Mouse (Mus musculus) CH12.LX (cell line): ENCODE measurements around the gene Chd1l. TPM values are rescaled to one million over a fixed set of nuclear protein-coding genes. Genes with fewer than 3 reads are reported as not detected.

Experiments
- DNase-seq: peaks from one replicate; pipeline ENCODE4 v3.0.0-alpha.2; 2013; ENCODE audit errors: extremely low read depth
- H3K27ac ChIP-seq: 2 replicates; pipeline ENCODE4 v1.5.1; 2012; ENCODE audit warnings: low read depth, mild to moderate bottlenecking, control low read depth, moderate library complexity; ENCODE audit not compliant: insufficient read depth
- H3K27me3 ChIP-seq: replicated peaks from 2 replicates; pipeline ENCODE3; 2012; ENCODE audit warnings: inconsistent platforms
- H3K36me3 ChIP-seq, 2 experiments: replicated peaks in 1 of 2; 2 replicates each; pipeline versions ENCODE3 to v1.6.1; 2012; ENCODE audit warnings: inconsistent platforms in 1 of 2, low read length in 1 of 2, mild to moderate bottlenecking in 1 of 2, mixed read lengths in 1 of 2, moderate library complexity in 1 of 2; ENCODE audit not compliant: control insufficient read depth in 1 of 2, insufficient read depth in 1 of 2
- H3K4me1 ChIP-seq, 2 experiments: 2 replicates each; pipeline ENCODE4 v1.6.1; 2012; ENCODE audit warnings: inconsistent platforms in 1 of 2, moderate library complexity in 1 of 2; ENCODE audit not compliant: insufficient read depth in 2 of 2, control insufficient read depth in 1 of 2
- H3K4me2 ChIP-seq: 2 replicates; pipeline ENCODE4 v1.6.1; 2012; ENCODE audit warnings: low read depth, mild to moderate bottlenecking, control low read depth; ENCODE audit not compliant: poor library complexity, insufficient read depth, severe bottlenecking
- H3K4me3 ChIP-seq, 3 experiments: fragments of 150-350 bp in 1 of 3; sonication (generic) in 1 of 3; replicated peaks in 1 of 3; 2 replicates each; pipeline versions ENCODE3 to v1.5.1; 2011 to 2012; ENCODE audit warnings: low read depth in 2 of 3, low read length in 2 of 3, mild to moderate bottlenecking in 2 of 3, moderate library complexity in 2 of 3, control low read depth in 1 of 3, improper control_type of control experiment in 1 of 3, inconsistent platforms in 1 of 3, mixed read lengths in 1 of 3; ENCODE audit not compliant: poor library complexity in 1 of 3
- H3K79me2 ChIP-seq: replicated peaks from 2 replicates; pipeline ENCODE4 v1.6.1; 2012; ENCODE audit warnings: mild to moderate bottlenecking, moderate library complexity; ENCODE audit not compliant: control insufficient read depth, poor library complexity, insufficient read depth, severe bottlenecking; ENCODE audit errors: extremely low read depth
- H3K9ac ChIP-seq: 2 replicates; pipeline ENCODE4 v1.6.1; 2012; ENCODE audit warnings: low read depth, mild to moderate bottlenecking, control low read depth, moderate library complexity; ENCODE audit not compliant: insufficient read depth
- H3K9me3 ChIP-seq: replicated peaks from 2 replicates; pipeline ENCODE3; 2012; ENCODE audit warnings: low read length, inconsistent platforms, mixed read lengths
- BHLHE40 ChIP-seq: IDR thresholded peaks from 2 replicates; pipeline ENCODE4 v1.6.1; 2011; ENCODE audit warnings: mild to moderate bottlenecking, low read depth, low read length, improper control_type of control experiment
- CHD1 ChIP-seq: IDR thresholded peaks from 2 replicates; pipeline ENCODE4 v1.6.1; 2012; ENCODE audit warnings: low read depth, low read length, improper control_type of control experiment, inconsistent platforms
- CHD2 ChIP-seq: IDR thresholded peaks from 2 replicates; pipeline ENCODE4 v1.6.1; 2011; ENCODE audit warnings: low read length, improper control_type of control experiment
- ELF1 ChIP-seq: IDR thresholded peaks from 2 replicates; pipeline ENCODE4 v1.6.1; 2014; ENCODE audit warnings: low read depth, mild to moderate bottlenecking, inconsistent platforms, low read length, improper control_type of control experiment
- EP300 ChIP-seq: IDR thresholded peaks from 2 replicates; pipeline ENCODE4 v1.6.1; 2011; ENCODE audit warnings: low read length, improper control_type of control experiment
- ETS1 ChIP-seq: conservative IDR thresholded peaks from 2 replicates; pipeline ENCODE4 v1.6.1; 2012; ENCODE audit warnings: low read depth, mild to moderate bottlenecking, inconsistent platforms, low read length, improper control_type of control experiment, moderate library complexity
- HCFC1 ChIP-seq: IDR thresholded peaks from 2 replicates; pipeline ENCODE4 v1.6.1; 2012; ENCODE audit warnings: low read depth, mild to moderate bottlenecking, inconsistent platforms, low read length, improper control_type of control experiment
- JUND ChIP-seq: conservative IDR thresholded peaks from 2 replicates; pipeline ENCODE4 v1.6.1; 2011; ENCODE audit warnings: low read depth, low read length, improper control_type of control experiment
- KAT2A ChIP-seq: IDR thresholded peaks from 2 replicates; pipeline ENCODE4 v1.6.1; 2012; ENCODE audit warnings: low read length, improper control_type of control experiment, inconsistent platforms; ENCODE audit not compliant: insufficient replicate concordance
- MAX ChIP-seq: IDR thresholded peaks from 2 replicates; pipeline ENCODE4 v1.6.1; 2011; ENCODE audit warnings: low read length, improper control_type of control experiment
- MAZ ChIP-seq: IDR thresholded peaks from 2 replicates; pipeline ENCODE4 v1.6.1; 2012; ENCODE audit warnings: low read depth, mild to moderate bottlenecking, inconsistent platforms, low read length, improper control_type of control experiment, moderate library complexity
- MEF2A ChIP-seq: IDR thresholded peaks from 2 replicates; pipeline ENCODE4 v1.6.1; 2014; ENCODE audit warnings: low read depth, mild to moderate bottlenecking, inconsistent platforms, low read length, improper control_type of control experiment, borderline replicate concordance
- MXI1 ChIP-seq: IDR thresholded peaks from 2 replicates; pipeline ENCODE4 v1.6.1; 2011; ENCODE audit warnings: mild to moderate bottlenecking, low read depth, low read length, improper control_type of control experiment
- MYC ChIP-seq: IDR thresholded peaks from 2 replicates; pipeline ENCODE4 v1.6.1; 2011; ENCODE audit warnings: low read depth, mild to moderate bottlenecking, improper control_type of control experiment, low read length
- NELFE ChIP-seq: IDR thresholded peaks from 2 replicates; pipeline ENCODE4 v1.6.1; 2011; ENCODE audit warnings: low read depth, low read length, improper control_type of control experiment
- NRF1 ChIP-seq: IDR thresholded peaks from 2 replicates; pipeline ENCODE4 v1.6.1; 2014; ENCODE audit warnings: low read depth, mild to moderate bottlenecking, inconsistent platforms, low read length, improper control_type of control experiment, moderate library complexity
- PAX5 ChIP-seq: IDR thresholded peaks from 2 replicates; pipeline ENCODE4 v1.6.1; 2012; ENCODE audit warnings: low read length, inconsistent platforms, mixed read lengths
- POLR2A ChIP-seq: IDR thresholded peaks from 2 replicates; pipeline ENCODE4 v1.6.1; 2011; ENCODE audit warnings: low read depth, mild to moderate bottlenecking, improper control_type of control experiment, low read length
- POLR2AphosphoS2 ChIP-seq: IDR thresholded peaks from 2 replicates; pipeline ENCODE4 v1.6.1; 2011; ENCODE audit warnings: low read depth, low read length, improper control_type of control experiment
- RCOR1 ChIP-seq: conservative IDR thresholded peaks from 2 replicates; pipeline ENCODE4 v1.6.1; 2012; ENCODE audit warnings: low read depth, mild to moderate bottlenecking, inconsistent platforms, low read length, improper control_type of control experiment
- SIN3A ChIP-seq: IDR thresholded peaks from 2 replicates; pipeline ENCODE4 v1.6.1; 2012; ENCODE audit warnings: low read length, improper control_type of control experiment, inconsistent platforms
- TCF12 ChIP-seq: IDR thresholded peaks from 2 replicates; pipeline ENCODE4 v1.6.1; 2014; ENCODE audit warnings: low read depth, mild to moderate bottlenecking, inconsistent platforms, low read length, improper control_type of control experiment
- UBTF ChIP-seq: IDR thresholded peaks from 2 replicates; pipeline ENCODE4 v1.6.1; 2012; ENCODE audit warnings: low read depth, mild to moderate bottlenecking, inconsistent platforms, low read length, improper control_type of control experiment, moderate library complexity
- USF1 ChIP-seq: IDR thresholded peaks from 2 replicates; pipeline ENCODE4 v1.6.1; 2014; ENCODE audit warnings: low read depth, mild to moderate bottlenecking, inconsistent platforms, low read length, improper control_type of control experiment
- USF2 ChIP-seq: conservative IDR thresholded peaks from 2 replicates; pipeline ENCODE4 v1.6.1; 2011; ENCODE audit warnings: low read depth, low read length, improper control_type of control experiment
- ZKSCAN1 ChIP-seq: IDR thresholded peaks from 2 replicates; pipeline ENCODE4 v1.6.1; 2012; ENCODE audit warnings: low read depth, inconsistent platforms, low read length, improper control_type of control experiment, borderline replicate concordance
- ZMIZ1 ChIP-seq: IDR thresholded peaks from 2 replicates; pipeline ENCODE4 v1.6.1; 2012; ENCODE audit warnings: low read depth, mild to moderate bottlenecking, inconsistent platforms, low read length, improper control_type of control experiment
- ZNF384 ChIP-seq: IDR thresholded peaks from 2 replicates; pipeline ENCODE4 v1.6.1; 2012; ENCODE audit warnings: low read depth, low read length, improper control_type of control experiment, inconsistent platforms
- dilution Hi-C: fragments of 300-500 bp; cut with MboI; formaldehyde crosslinking; loops from 2 replicates; pipeline ENCODE4 v1.14.3; 2020; ENCODE audit warnings: low sequenced_read_pairs; ENCODE audit not compliant: extremely low pct_unique_long_range_greater_than_20kb, extremely low pct_ligation_motif_present
- in situ Hi-C: fragments of 300-500 bp; cut with MboI; formaldehyde crosslinking; loops from 3 replicates; pipeline ENCODE4 v1.14.3; 2019; ENCODE audit warnings: low sequenced_read_pairs, low pct_ligation_motif_present, low pct_unique_long_range_greater_than_20kb, mixed read lengths
- polyA plus RNA-seq: library from polyadenylated mRNA; unstranded; fragments of >175 nt; gene quantifications from 2 replicates; pipeline ENCODE4 v1.2.1, GENCODE M21; 2012; ENCODE audit warnings: low read depth; ENCODE audit not compliant: insufficient read length
- total RNA-seq, 2 experiments: library from RNA; depleted of rRNA; stranded (reverse); fragments of 300-350 nt in 1 of 2; fragments of >200 nt in 1 of 2; gene quantifications; 2 replicates each; pipeline ENCODE4 v1.2.3; 2012 to 2014

The Chd1l gene
- total and polyA plus RNA-seq, 3 experiments: 24.7 to 29.0 (median 25.2) TPM

- dilution Hi-C loops: no loop called here
These were observed 48.6 kb upstream of the Chd1l start for GRCm38 (mm10) chr3:97658426-97659193.

GRCm38 (mm10) chr3:97657655-97658411, 47.8 kb upstream of the Chd1l start, which contains the start of gene Prkab2:
Gene Prkab2 (plus strand): TSS chr3:97658193.
- peaks cover 0 to 7% of the 10 kb centered on the region in 2 experiments for H3K36me3 ChIP-seq
- peaks cover 7% of the 10 kb centered on the region for H3K9me3 ChIP-seq
- no peak within 1 kb of the TSS for H3K27ac ChIP-seq
- H3K4me1 ChIP-seq: peaks cover 5 to 37% of the 10 kb centered on the region in 2 experiments
- peak within 1 kb of the TSS; percentile 98 for H3K4me2 ChIP-seq
- no peak for TF ChIP-seq KAT2A
- peak; percentile 93 for TF ChIP-seq MXI1
- peak; percentile 77 for TF ChIP-seq HCFC1
- TF ChIP-seq PAX5: no peak
- TF ChIP-seq EP300: no peak
- TF ChIP-seq TCF12: peak; percentile 44; the same call in 1 of the 2 replicates
- TF ChIP-seq NRF1: peak; percentile 85
- TF ChIP-seq MAX: no peak; the same call in 1 of the 2 replicates
- no peak for TF ChIP-seq ZNF384
- TF ChIP-seq RCOR1: no peak
- no peak for TF ChIP-seq JUND
- TF ChIP-seq ZKSCAN1: no peak
- peak; percentile 95 for TF ChIP-seq SIN3A
- TF ChIP-seq MAZ: peak; percentile 54; the same call in 1 of the 2 replicates
- TF ChIP-seq UBTF: no peak
- no peak for TF ChIP-seq USF2
- peak; percentile 81 for TF ChIP-seq POLR2A
- no peak for TF ChIP-seq USF1
- TF ChIP-seq ELF1: peak; percentile 72
- peak; percentile 56; the same call in 1 of the 2 replicates for TF ChIP-seq MYC
- peak; percentile 60; the same call in 1 of the 2 replicates for TF ChIP-seq NELFE
- no peak for TF ChIP-seq CHD2
- TF ChIP-seq MEF2A: 0 out of 2 replicates have a peak, but pooled peaks have one; percentile 45
- no peak; the same call in 1 of the 2 replicates for TF ChIP-seq ETS1
- no peak for TF ChIP-seq CHD1
- no peak for TF ChIP-seq POLR2AphosphoS2
- TF ChIP-seq, all 38 proteins: peak for 11
- Histone ChIP-seq H3K79me2 (no peaks in the 10 kb centered on the region), H3K27me3 (peaks cover 7% of the 10 kb centered on the region), H3K4me3 (peak within 1 kb of the TSS; percentile 71 to 78 (median 75)), H3K9ac (peak within 1 kb of the TSS; percentile 41)
- in situ Hi-C loops (no loop called here), dilution Hi-C loops (no loop called here)
- DNase-seq: peak; percentile 94

More at GRCm38 (mm10) chr3:97658426-97659193, 48.6 kb upstream of the Chd1l start:
- no peak overlapping the region for H3K27ac ChIP-seq
- H3K9ac ChIP-seq: peak overlapping the region; percentile 34; the same call in 1 of the 2 replicates
- peaks cover 7% of the 10 kb centered on the region for H3K9me3 ChIP-seq
- H3K4me1 ChIP-seq: peaks cover 5 to 37% of the 10 kb centered on the region in 2 experiments
- peak overlapping the region; percentile 58 to 78 (median 75) for H3K4me3 ChIP-seq
- in situ Hi-C loops: no loop called here
- no peak for DNase-seq
- H3K79me2 ChIP-seq: no peaks in the 10 kb centered on the region
- H3K36me3 ChIP-seq: peaks cover 0 to 13% of the 10 kb centered on the region in 2 experiments
- peak overlapping the region; percentile 98 for H3K4me2 ChIP-seq
- TF ChIP-seq ZNF384 (no peak), BHLHE40 (0 out of 2 replicates have a peak, but pooled peaks have one; percentile 13), UBTF (0 out of 2 replicates have a peak, but pooled peaks have one; percentile 28), ZMIZ1 (peak; percentile 28; the same call in 1 of the 2 replicates), CHD1 (no peak), SIN3A (peak; percentile 82), MAX (peak; percentile 57), MXI1 (peak; percentile 62)
- peaks cover 5% of the 10 kb centered on the region for H3K27me3 ChIP-seq
